Mouse (Mus musculus) cortical plate, adult 2 months (tissue): Measurements from ENCODE around the gene Tcstv3. TPM values are rescaled to one million over a fixed set of nuclear protein-coding genes. Genes with fewer than 3 reads are reported as not detected.
"Not testable (repeated sequence)": the region's sequence is repeated elsewhere in the genome, so short reads cannot be mapped to it uniquely, and the experiment has no call there.

Experiments
- H3K27ac ChIP-seq: fragments of 200-500 bp; 2 replicates; pipeline ENCODE4 v1.5.1; 2012; ENCODE audit warnings: low read length, control low read depth, inconsistent platforms; ENCODE audit not compliant: insufficient read depth
- H3K4me1 ChIP-seq: fragments of 200-500 bp; 2 replicates; pipeline ENCODE4 v1.6.1; 2011; ENCODE audit warnings: low read length; ENCODE audit not compliant: control insufficient read depth, insufficient read depth
- H3K4me3 ChIP-seq: fragments of 200-500 bp; 2 replicates; pipeline ENCODE4 v1.5.1; 2011; ENCODE audit warnings: mild to moderate bottlenecking, low read length, control low read depth; ENCODE audit not compliant: insufficient read depth
- CTCF ChIP-seq: fragments of 200-500 bp; IDR thresholded peaks from 2 replicates; pipeline ENCODE4 v1.5.1; 2011; ENCODE audit warnings: mild to moderate bottlenecking, control low read depth, low read length; ENCODE audit not compliant: insufficient read depth; ENCODE audit errors: extremely low read depth
- POLR2A ChIP-seq: fragments of 200-500 bp; IDR thresholded peaks from 2 replicates; pipeline ENCODE4 v1.6.1; 2011; ENCODE audit warnings: mild to moderate bottlenecking, low read length, control low read depth; ENCODE audit not compliant: insufficient read depth; ENCODE audit errors: extremely low read depth
- polyA plus RNA-seq: library from polyadenylated mRNA; depleted of rRNA; stranded (reverse); fragments of >200 nt; gene quantifications from 2 replicates; pipeline ENCODE4 v1.2.3, GENCODE M21; 2012; rRNA removed

Tcstv3 gene
- polyA plus RNA-seq = not detected in 2 replicates

- H3K4me3 ChIP-seq, H3K4me1 ChIP-seq, H3K27ac ChIP-seq: not testable (repeated sequence)
Measured at GRCm38 (mm10) chr13:120316578-120316977, at the start of gene Tcstv3. Gene Tcstv3, plus strand, starts transcription at chr13:120316878.

- H3K4me3 ChIP-seq, H3K27ac ChIP-seq, H3K4me1 ChIP-seq: not testable (repeated sequence)
Measured at GRCm38 (mm10) chr13:120277837-120278236, 38.8 kb upstream of the Tcstv3 start.

GRCm38 (mm10) chr13:120278784-120279183 is 37.9 kb upstream of the Tcstv3 start:
- Histone ChIP-seq H3K4me3 (no peak overlapping the region), H3K4me1 (no peaks in the 10 kb centered on the region), H3K27ac (no peak overlapping the region)
- no peak for TF ChIP-seq CTCF
- TF ChIP-seq POLR2A = no peak

- no peak overlapping the region for H3K4me3 ChIP-seq
- no peak overlapping the region; the same call in 1 of the 2 replicates for H3K27ac ChIP-seq
- TF ChIP-seq CTCF (no peak), POLR2A (no peak)
- H3K4me1 ChIP-seq = no peaks in the 10 kb centered on the region
Measured at GRCm38 (mm10) chr13:120299324-120299894, 17.3 kb upstream of the Tcstv3 start.

- Histone ChIP-seq H3K27ac (no peak within 1 kb of the TSS), H3K4me1 (no peaks in the 10 kb centered on the region), H3K4me3 (no peak within 1 kb of the TSS)
- TF ChIP-seq CTCF = no peak
- no peak for TF ChIP-seq POLR2A
Measured at GRCm38 (mm10) chr13:120299991-120300442, 16.7 kb upstream of the Tcstv3 start, which contains the start of gene BC147527. Gene BC147527, plus strand, starts transcription at chr13:120300392.

GRCm38 (mm10) chr13:120300853-120301252 is 15.8 kb upstream of the Tcstv3 start:
- Histone ChIP-seq H3K4me1 (no peaks in the 10 kb centered on the region), H3K4me3 (no peak overlapping the region), H3K27ac (no peak overlapping the region)
- no peak for TF ChIP-seq POLR2A
- no peak for TF ChIP-seq CTCF

- no peak overlapping the region for H3K27ac ChIP-seq
- H3K4me1 ChIP-seq = no peaks in the 10 kb centered on the region
- no peak overlapping the region for H3K4me3 ChIP-seq
- TF ChIP-seq POLR2A (no peak), CTCF (no peak)
Measured at GRCm38 (mm10) chr13:120310749-120311148, 5.9 kb upstream of the Tcstv3 start.

- Histone ChIP-seq H3K4me1 (no peaks in the 10 kb centered on the region), H3K4me3 (no peak overlapping the region), H3K27ac (no peak overlapping the region)
- TF ChIP-seq POLR2A = no peak
- TF ChIP-seq CTCF = no peak
Measured at GRCm38 (mm10) chr13:120313584-120313983, 3.1 kb upstream of the Tcstv3 start.

- Histone ChIP-seq H3K27ac (no peak overlapping the region), H3K4me3 (no peak overlapping the region), H3K4me1 (no peaks in the 10 kb centered on the region)
- no peak for TF ChIP-seq POLR2A
- no peak for TF ChIP-seq CTCF
Measured at GRCm38 (mm10) chr13:120320183-120320582, 3.5 kb downstream of the Tcstv3 start.

GRCm38 (mm10) chr13:120320721-120321120 is 4.0 kb downstream of the Tcstv3 start:
- Histone ChIP-seq H3K4me1 (no peaks in the 10 kb centered on the region), H3K4me3 (no peak overlapping the region), H3K27ac (no peak overlapping the region)
- TF ChIP-seq CTCF (no peak), POLR2A (no peak)

Other genes with a start within 250 kb of the Tcstv3 start
- not detected in 2 replicates for gene Gm20767, start 176.6 kb upstream of the Tcstv3 start, polyA plus RNA-seq
- gene Gm21818, start 144.4 kb upstream of the Tcstv3 start, polyA plus RNA-seq = not detected in 2 replicates
- not detected in 2 replicates for gene Gm21762, start 100.9 kb upstream of the Tcstv3 start, polyA plus RNA-seq
- gene Gm21731, start 77.8 kb upstream of the Tcstv3 start, polyA plus RNA-seq = not detected in 2 replicates
- not detected in 2 replicates for gene AF067061, start 53.8 kb upstream of the Tcstv3 start, polyA plus RNA-seq
- gene BC147527, start 16.5 kb upstream of the Tcstv3 start, polyA plus RNA-seq = 0.13 and 0.46 TPM in 2 replicates